Mouse (Mus musculus): Measurements from ENCODE around the gene Nemf. TPM values are rescaled to one million over a fixed set of nuclear protein-coding genes. Genes with fewer than 3 reads are reported as not detected.
A peak's percentile ranks its signal among the peaks of the same experiment; 100 is the strongest.
"Not testable (repeated sequence)": the region's sequence is repeated elsewhere in the genome, so short reads cannot be mapped to it uniquely, and the experiment has no call there.

Gene Nemf
- polyA plus RNA-seq, 1 experiment from 2014 or later, result 41.9 TPM

- no peak for TF ChIP-seq CTCF (IDR thresholded peaks at IDR 0.05; ENCODE audit: low read depth)
- WGBS, result 84% methylated on average over 5 of the region's 5 CpGs
Measured at GRCm38 (mm10) chr12:69384606-69385005, 27.6 kb upstream of the Nemf start.

GRCm38 (mm10) chr12:69382880-69383279 lies 25.9 kb upstream of the Nemf start:
- Histone ChIP-seq H3K27me3 (replicated peaks; ENCODE audit: control insufficient read depth, insufficient read depth, low read length) (no peaks in the 10 kb centered on the region), H3K36me3 (ENCODE audit: control insufficient read depth, insufficient read depth) (no peaks in the 10 kb centered on the region; the same call in 1 of the 2 replicates), H3K9ac (ENCODE audit: low read depth, low read length) (no peak overlapping the region), H3K4me2 (replicated peaks; ENCODE audit: low read depth) (no peak overlapping the region), H3K9me3 (ENCODE audit: control insufficient read depth) (no peaks in the 10 kb centered on the region), H3K4me3 (ENCODE audit: low read depth, low read length) (no peak overlapping the region), H3K27ac (ENCODE audit: low read depth, low read length) (no peak overlapping the region), H3K4me1 (replicated peaks; ENCODE audit: control insufficient read depth, insufficient read depth, low read length) (no peaks in the 10 kb centered on the region)
- 60% methylated on average over 1 of the region's 1 CpGs for WGBS
- ATAC-seq, result no peak
- no peak for TF ChIP-seq CTCF (IDR thresholded peaks at IDR 0.05; ENCODE audit: low read depth)

More at GRCm38 (mm10) chr12:69384606-69385005, 27.6 kb upstream of the Nemf start:
- H3K4me3 ChIP-seq (ENCODE audit: low read depth, low read length), result no peak overlapping the region
- H3K27ac ChIP-seq (ENCODE audit: low read depth, low read length), result no peak overlapping the region
- no peaks in the 10 kb centered on the region; the same call in 1 of the 2 replicates for H3K36me3 ChIP-seq (ENCODE audit: control insufficient read depth, insufficient read depth)
- ATAC-seq, result no peak
- no peak overlapping the region for H3K4me2 ChIP-seq (replicated peaks; ENCODE audit: low read depth)
- no peak overlapping the region for H3K9ac ChIP-seq (ENCODE audit: low read depth, low read length)
- H3K4me1 ChIP-seq (replicated peaks; ENCODE audit: control insufficient read depth, insufficient read depth, low read length), result no peaks in the 10 kb centered on the region
- no peaks in the 10 kb centered on the region for H3K27me3 ChIP-seq (replicated peaks; ENCODE audit: control insufficient read depth, insufficient read depth, low read length)
- no peaks in the 10 kb centered on the region for H3K9me3 ChIP-seq (ENCODE audit: control insufficient read depth)

GRCm38 (mm10) chr12:69378558-69379454 lies 21.8 kb upstream of the Nemf start:
- H3K9ac ChIP-seq (ENCODE audit: low read depth, low read length), result no peak overlapping the region
- H3K36me3 ChIP-seq (ENCODE audit: control insufficient read depth, insufficient read depth), result no peaks in the 10 kb centered on the region; the same call in 1 of the 2 replicates
- no peak overlapping the region for H3K27ac ChIP-seq (ENCODE audit: low read depth, low read length)
- no peak overlapping the region for H3K4me3 ChIP-seq (ENCODE audit: low read depth, low read length)
- no peak for TF ChIP-seq CTCF (IDR thresholded peaks at IDR 0.05; ENCODE audit: low read depth)
- no peaks in the 10 kb centered on the region for H3K27me3 ChIP-seq (replicated peaks; ENCODE audit: control insufficient read depth, insufficient read depth, low read length)
- H3K4me1 ChIP-seq (replicated peaks; ENCODE audit: control insufficient read depth, insufficient read depth, low read length), result no peaks in the 10 kb centered on the region
- H3K4me2 ChIP-seq (replicated peaks; ENCODE audit: low read depth), result no peak overlapping the region
- no peaks in the 10 kb centered on the region for H3K9me3 ChIP-seq (ENCODE audit: control insufficient read depth)
- 83% methylated on average over 11 of the region's 11 CpGs for WGBS
- ATAC-seq, result no peak

- not testable (repeated sequence) for H3K27ac ChIP-seq (ENCODE audit: low read depth, low read length)
- 92% methylated on average over 6 of the region's 6 CpGs for whole genome bisulfite sequencing
Measured at GRCm38 (mm10) chr12:69377636-69378035, 20.7 kb upstream of the Nemf start.

GRCm38 (mm10) chr12:69377188-69377587 lies 20.2 kb upstream of the Nemf start:
- 71% methylated on average over 1 of the region's 1 CpGs for WGBS
- H3K9ac ChIP-seq (ENCODE audit: low read depth, low read length), result no peak overlapping the region
- H3K4me2 ChIP-seq (replicated peaks; ENCODE audit: low read depth), result no peak overlapping the region
- no peak overlapping the region for H3K27ac ChIP-seq (ENCODE audit: low read depth, low read length)
- TF ChIP-seq CTCF (IDR thresholded peaks at IDR 0.05; ENCODE audit: low read depth), result no peak
- H3K4me1 ChIP-seq (replicated peaks; ENCODE audit: control insufficient read depth, insufficient read depth, low read length), result no peaks in the 10 kb centered on the region
- H3K36me3 ChIP-seq (ENCODE audit: control insufficient read depth, insufficient read depth), result no peaks in the 10 kb centered on the region; the same call in 1 of the 2 replicates
- no peak for ATAC-seq
- H3K9me3 ChIP-seq (ENCODE audit: control insufficient read depth), result no peaks in the 10 kb centered on the region
- no peak overlapping the region for H3K4me3 ChIP-seq (ENCODE audit: low read depth, low read length)
- H3K27me3 ChIP-seq (replicated peaks; ENCODE audit: control insufficient read depth, insufficient read depth, low read length), result no peaks in the 10 kb centered on the region

More at GRCm38 (mm10) chr12:69377636-69378035, 20.7 kb upstream of the Nemf start:
- ATAC-seq; H3K4me1 ChIP-seq (replicated peaks; ENCODE audit: control insufficient read depth, insufficient read depth, low read length); H3K36me3 ChIP-seq (ENCODE audit: control insufficient read depth, insufficient read depth); H3K9ac ChIP-seq (ENCODE audit: low read depth, low read length); H3K4me3 ChIP-seq (ENCODE audit: low read depth, low read length); H3K27me3 ChIP-seq (replicated peaks; ENCODE audit: control insufficient read depth, insufficient read depth, low read length); H3K9me3 ChIP-seq (ENCODE audit: control insufficient read depth); H3K4me2 ChIP-seq (replicated peaks; ENCODE audit: low read depth): not testable (repeated sequence)

- TF ChIP-seq CTCF (IDR thresholded peaks at IDR 0.05; ENCODE audit: low read depth), result no peak
- WGBS, result 49% methylated on average over 2 of the region's 2 CpGs
Measured at GRCm38 (mm10) chr12:69376132-69376531, 19.2 kb upstream of the Nemf start.

More at GRCm38 (mm10) chr12:69376132-69376531, 19.2 kb upstream of the Nemf start:
- ATAC-seq, result no peak
- Histone ChIP-seq H3K9ac (ENCODE audit: low read depth, low read length) (no peak overlapping the region), H3K4me3 (ENCODE audit: low read depth, low read length) (no peak overlapping the region), H3K27ac (ENCODE audit: low read depth, low read length) (no peak overlapping the region), H3K4me1 (replicated peaks; ENCODE audit: control insufficient read depth, insufficient read depth, low read length) (no peaks in the 10 kb centered on the region), H3K9me3 (ENCODE audit: control insufficient read depth) (no peaks in the 10 kb centered on the region), H3K36me3 (ENCODE audit: control insufficient read depth, insufficient read depth) (no peaks in the 10 kb centered on the region; the same call in 1 of the 2 replicates), H3K27me3 (replicated peaks; ENCODE audit: control insufficient read depth, insufficient read depth, low read length) (no peaks in the 10 kb centered on the region), H3K4me2 (replicated peaks; ENCODE audit: low read depth) (peak overlapping the region; percentile 32)

All from intestine, postnatal 0 days (tissue).